Mouse (Mus musculus): ENCODE measurements around the gene Agpat4. TPM values are rescaled to one million over a fixed set of nuclear protein-coding genes. Genes with fewer than 3 reads are reported as not detected.
"Not testable (repeated sequence)": the region's sequence is repeated elsewhere in the genome, so short reads cannot be mapped to it uniquely, and the experiment has no call there.

The Agpat4 gene
- total RNA-seq, 4 experiments from 2014 or later = 1.5 to 1.9 (median 1.8) TPM

GRCm38 (mm10) chr17:12186341-12186740 is 67.8 kb downstream of the Agpat4 start:
- no peak for DNase-seq (ENCODE audit: low spot score in 2 of 2)

DNA sequence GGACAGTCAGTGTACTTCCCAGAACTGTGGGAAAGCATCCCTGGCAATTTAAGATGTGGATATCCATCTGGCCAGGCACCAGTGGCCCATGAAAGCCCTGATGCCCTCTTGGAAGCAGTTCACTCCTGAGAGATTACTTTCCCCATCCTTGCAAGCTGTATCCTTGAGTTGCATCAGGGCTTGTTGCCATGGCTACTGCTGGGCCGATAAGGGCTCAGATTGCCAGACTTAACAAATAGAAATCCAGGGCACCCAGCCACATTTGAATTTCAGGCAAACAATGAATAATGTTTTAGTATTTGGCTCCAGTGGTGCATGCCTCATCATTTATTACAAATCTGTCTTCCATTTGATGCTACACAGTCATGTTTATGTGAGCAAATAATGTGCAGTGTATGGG is 69.3 kb downstream of the Agpat4 start:
- DNase-seq (ENCODE audit: low spot score in 2 of 2) = no peak

GRCm38 (mm10) chr17:12195137-12195536 is 76.6 kb downstream of the Agpat4 start:
- DNase-seq (ENCODE audit: low spot score in 2 of 2) = no peak

- no peak for DNase-seq (ENCODE audit: low spot score in 2 of 2)
Measured at GRCm38 (mm10) chr17:12195604-12196003, 77.1 kb downstream of the Agpat4 start.

DNA sequence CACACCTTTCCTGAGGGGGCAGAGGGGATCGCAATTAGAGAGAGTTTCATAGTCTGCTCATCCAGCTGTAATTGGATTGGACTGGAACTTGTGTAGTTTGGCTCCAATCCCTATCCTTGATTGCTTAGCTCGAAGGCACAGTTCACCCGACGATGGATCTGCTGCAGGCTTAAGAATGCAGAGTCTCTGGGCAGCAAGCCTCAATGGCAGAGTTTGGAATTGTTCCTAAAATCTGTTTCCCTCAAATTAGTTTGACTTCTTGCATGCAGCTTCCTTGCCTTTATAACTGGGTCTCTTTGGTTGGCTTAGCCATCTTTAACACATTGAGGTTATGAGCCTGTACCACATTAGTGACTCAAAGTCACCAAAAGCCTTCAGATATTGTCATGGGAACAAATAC is 81.4 kb downstream of the Agpat4 start:
- no peak for DNase-seq (ENCODE audit: low spot score in 2 of 2)

DNA sequence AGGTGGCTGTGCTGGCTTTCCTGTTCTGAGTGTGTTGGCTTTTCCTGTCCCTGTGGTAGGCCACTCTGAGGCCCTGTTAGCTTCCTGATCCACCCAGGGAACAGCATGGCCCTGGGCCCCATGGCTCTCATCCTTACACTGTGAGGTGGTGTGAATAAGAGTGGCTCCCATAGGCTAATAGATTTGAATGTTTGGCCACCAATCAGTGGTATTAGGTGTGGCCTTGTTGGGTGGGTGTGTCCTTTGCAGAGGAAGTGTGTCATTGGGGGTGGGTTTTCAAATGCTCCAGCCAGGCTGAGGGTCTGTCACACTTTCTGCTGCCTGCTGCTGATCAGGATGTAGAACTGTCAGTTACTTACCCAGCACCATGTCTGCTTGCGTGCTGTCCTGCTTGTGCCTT is 82.6 kb downstream of the Agpat4 start:
- DNase-seq (ENCODE audit: low spot score in 2 of 2) = no peak

GRCm38 (mm10) chr17:12203414-12203897 is 85.0 kb downstream of the Agpat4 start:
- DNase-seq (ENCODE audit: low spot score in 2 of 2) = no peak

DNA sequence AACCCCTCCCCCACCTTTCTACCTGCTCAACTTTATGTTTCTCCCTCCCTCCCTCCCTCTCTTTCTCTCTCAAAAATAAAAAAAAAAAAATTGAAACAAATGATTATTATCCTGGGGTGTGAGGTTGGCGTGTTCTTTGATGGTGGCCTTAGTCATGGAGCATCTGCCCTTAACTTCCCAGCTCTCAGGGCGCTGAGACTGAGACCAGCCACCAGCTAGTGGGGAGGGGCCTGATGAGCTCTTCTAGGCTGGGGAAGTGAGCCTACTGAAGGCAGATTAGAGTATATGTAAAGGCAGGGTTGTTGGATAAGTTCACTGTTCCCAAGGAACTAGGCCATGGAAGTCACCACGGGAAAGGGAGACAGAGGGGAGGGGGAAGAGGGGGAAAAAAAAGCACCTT is 85.7 kb downstream of the Agpat4 start:
- no peak for DNase-seq (ENCODE audit: low spot score in 2 of 2)

DNA sequence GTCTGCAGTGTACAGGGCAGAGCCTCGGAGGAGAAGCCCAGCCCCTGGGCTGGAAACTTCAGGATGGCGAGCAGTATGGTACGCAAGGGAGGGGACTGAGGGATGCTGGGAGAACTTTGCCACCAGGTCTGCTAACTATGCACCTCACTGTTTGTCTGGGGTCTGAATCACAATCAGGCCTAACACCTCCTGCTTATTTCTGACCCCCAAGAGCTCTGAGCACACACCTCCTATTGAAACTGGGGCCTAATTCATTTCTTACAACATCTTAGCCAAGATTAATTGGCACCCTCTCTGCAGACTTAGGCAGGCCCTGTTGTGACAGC is 86.1 kb downstream of the Agpat4 start:
- no peak for DNase-seq (ENCODE audit: low spot score in 2 of 2)

DNA sequence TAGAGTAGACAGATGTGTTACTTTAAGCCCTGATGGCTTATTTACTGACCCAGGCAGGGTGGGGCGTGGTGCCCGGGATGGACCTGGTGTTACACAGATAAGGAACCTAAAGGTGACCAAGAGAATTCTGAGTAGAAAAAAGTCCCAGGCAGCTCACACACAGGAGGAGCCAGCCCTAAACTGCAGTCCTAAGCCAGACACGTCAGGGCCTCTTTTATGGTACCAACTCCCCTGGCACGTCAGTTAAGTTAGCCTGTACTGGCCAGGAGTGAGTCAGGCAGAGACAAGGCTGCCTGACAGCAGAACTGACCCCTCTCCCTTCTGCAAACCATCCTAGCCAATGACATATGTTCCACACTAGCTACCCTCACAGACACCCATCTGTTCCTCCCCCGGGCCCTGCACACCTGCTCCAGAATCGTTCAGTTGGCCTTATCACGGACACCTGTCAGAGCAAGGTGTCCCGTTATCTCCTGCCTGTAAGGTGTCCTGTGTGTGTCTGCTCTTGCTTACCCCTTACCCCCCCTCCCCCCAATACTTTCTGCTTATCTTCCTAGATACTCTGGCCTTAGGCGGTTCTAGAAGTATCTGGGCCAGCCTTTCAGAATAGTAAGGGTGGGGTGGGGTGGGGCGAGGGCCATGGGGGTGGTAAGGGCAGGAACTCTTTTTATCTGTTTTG is 86.7 kb downstream of the Agpat4 start:
- no peak for DNase-seq (ENCODE audit: low spot score in 2 of 2)

DNA sequence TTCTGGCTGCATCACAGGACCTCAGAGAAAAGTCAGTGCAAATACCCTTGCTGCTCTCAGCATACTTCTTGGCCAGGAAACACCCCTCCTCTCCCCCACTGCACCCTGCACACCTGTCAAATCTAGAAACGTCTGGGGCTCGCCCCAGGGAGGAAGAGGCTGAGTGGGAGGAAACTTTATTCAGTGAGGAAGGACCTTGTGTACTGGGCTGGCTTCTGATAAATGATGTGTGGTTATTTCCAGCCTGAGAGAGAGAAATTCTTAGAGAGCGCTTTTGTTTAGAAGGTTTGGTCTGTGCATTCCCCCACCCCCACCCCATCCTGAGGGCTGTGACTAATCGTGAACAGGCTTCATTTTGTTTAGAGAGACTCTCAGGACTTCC is 87.2 kb downstream of the Agpat4 start:
- DNase-seq (ENCODE audit: low spot score in 2 of 2) = no peak

GRCm38 (mm10) chr17:12206248-12206647 is 87.7 kb downstream of the Agpat4 start:
- DNase-seq (ENCODE audit: low spot score in 2 of 2) = no peak

DNA sequence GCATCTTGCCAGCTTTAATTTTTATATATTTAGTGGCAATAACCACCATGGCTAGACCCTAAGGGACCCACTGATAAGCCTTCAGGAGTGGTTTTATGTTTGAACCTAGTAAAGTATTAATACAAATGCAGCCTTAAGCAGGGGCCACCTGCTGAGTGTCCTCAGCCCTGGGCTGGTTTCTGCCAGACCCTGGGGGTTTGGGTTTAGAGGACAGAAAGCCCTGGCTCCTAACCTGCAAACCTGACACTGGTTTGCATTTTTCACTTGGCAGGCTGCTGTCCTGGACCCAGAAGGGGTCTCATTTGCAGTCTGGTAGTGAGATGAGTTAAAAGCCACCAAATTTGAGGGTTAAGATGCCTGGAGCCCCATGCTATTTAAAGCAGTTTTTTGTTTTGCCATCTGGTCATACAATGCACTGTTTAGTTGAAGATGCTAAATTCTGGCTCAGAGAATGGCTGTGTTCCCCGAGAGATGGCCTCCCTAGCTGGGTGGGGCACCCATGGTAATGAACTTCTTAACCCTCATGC is 88.6 kb downstream of the Agpat4 start:
- no peak for DNase-seq (ENCODE audit: low spot score in 2 of 2)

DNA sequence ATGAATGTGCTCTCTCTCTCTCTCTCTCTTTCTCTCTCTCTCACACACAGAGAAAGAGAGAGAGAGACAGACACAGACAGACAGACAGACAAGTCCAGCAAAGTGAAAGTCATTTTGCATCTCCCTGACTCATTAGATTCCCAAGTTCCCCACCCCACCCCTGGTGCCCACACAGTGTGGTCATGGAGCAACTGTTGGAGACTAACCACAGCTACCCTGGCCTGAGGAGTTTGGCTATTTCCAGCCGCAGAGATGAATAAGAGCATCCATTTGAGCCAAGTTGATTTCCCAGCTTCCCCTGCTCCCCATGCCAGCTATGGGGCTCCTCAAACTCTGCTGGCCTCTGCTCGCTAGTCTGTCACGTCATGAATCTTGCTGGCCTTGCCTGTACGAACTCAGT is 91.0 kb downstream of the Agpat4 start:
- DNase-seq (ENCODE audit: low spot score in 2 of 2) = no peak

GRCm38 (mm10) chr17:12210544-12211132 is 92.1 kb downstream of the Agpat4 start:
- peak; percentile 72 to 74 for DNase-seq (ENCODE audit: low spot score in 2 of 2)

DNA sequence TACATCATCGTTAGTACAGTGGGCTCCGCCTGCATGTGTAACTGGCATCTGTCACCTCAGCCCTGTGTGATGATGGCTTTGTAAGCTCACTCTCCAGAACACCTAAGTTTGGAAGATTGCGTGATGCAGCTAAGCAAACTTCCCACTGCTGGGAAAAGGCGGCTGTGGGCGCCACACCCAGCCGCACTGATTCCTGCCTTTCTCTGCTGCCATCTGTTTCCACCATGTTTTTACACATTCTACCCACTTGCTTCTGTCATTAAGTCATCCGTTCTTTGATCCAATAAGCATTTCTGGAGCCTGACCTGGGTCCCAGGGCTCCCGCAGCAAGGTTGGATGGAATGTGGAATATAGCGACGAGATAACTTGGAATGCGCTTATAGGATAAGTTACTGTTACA is 93.4 kb downstream of the Agpat4 start:
- no peak for DNase-seq (ENCODE audit: low spot score in 2 of 2)

GRCm38 (mm10) chr17:12212341-12212740 is 93.8 kb downstream of the Agpat4 start:
- DNase-seq (ENCODE audit: low spot score in 2 of 2) = no peak

- no peak for DNase-seq (ENCODE audit: low spot score in 2 of 2)
Measured at GRCm38 (mm10) chr17:12213430-12213829, 94.9 kb downstream of the Agpat4 start.

DNA sequence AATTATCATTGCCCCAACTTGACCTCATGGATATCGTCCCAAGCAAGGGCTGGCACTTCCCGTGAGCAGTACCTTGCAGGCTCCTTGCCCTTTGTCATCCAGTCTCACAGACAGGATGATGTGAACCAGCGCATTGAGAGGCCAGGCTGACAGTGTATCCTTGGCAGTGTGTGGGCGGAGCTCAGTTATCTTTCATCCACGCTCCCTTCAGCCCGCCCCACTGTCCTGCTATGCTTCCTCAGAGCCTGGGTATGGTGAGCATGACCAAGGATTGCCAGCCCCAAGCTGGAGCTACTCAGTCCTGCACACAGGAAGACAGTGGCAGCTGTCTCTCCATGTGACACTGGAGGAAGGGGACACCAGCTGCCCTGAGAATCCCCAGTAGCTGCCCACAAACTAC is 97.7 kb downstream of the Agpat4 start:
- DNase-seq (ENCODE audit: low spot score in 2 of 2) = no peak

- DNase-seq (ENCODE audit: low spot score in 2 of 2) = no peak
Measured at GRCm38 (mm10) chr17:12221926-12222325, 103.4 kb downstream of the Agpat4 start.

GRCm38 (mm10) chr17:12223682-12224081 is 105.2 kb downstream of the Agpat4 start:
- no peak for DNase-seq (ENCODE audit: low spot score in 2 of 2)

DNA sequence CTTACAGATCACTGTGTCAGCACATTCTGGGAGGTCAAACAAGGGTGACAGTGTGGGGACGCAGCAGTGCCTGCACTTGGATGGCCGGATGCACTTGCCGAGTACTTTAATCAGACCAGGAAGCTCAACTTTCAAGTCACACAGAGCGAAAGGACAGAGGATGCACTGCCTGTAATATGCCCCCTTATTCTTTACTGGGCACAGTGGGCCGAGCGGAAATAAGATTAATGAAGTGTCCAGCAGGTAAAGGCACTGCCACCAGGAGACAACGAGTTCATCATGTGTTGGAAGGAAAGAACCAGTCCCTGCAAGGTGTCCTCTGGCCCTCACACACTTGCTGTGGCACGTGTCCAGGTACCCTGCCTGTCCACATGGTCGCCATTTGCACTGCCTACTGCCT is 105.6 kb downstream of the Agpat4 start:
- DNase-seq (ENCODE audit: low spot score in 2 of 2) = no peak

- not testable (repeated sequence) for DNase-seq (ENCODE audit: low spot score in 2 of 2)
Measured at GRCm38 (mm10) chr17:12224551-12224950, 106.0 kb downstream of the Agpat4 start.
